Mouse (Mus musculus): ENCODE results near the gene Khnyn. TPM values are rescaled to one million over a fixed set of nuclear protein-coding genes. Genes with fewer than 3 reads are reported as not detected.

Gene Khnyn
- total and polyA plus RNA-seq, 2 experiments from 2014 or later: 5.3 to 20.0 TPM

GRCm38 (mm10) chr14:55852646-55853551, 31.8 kb upstream of the Khnyn start:
- WGBS: 7% methylated on average over 11 of the region's 11 CpGs
- no peaks in the 10 kb centered on the region for H3K36me3 ChIP-seq (ENCODE audit: insufficient read depth)
- H3K4me3 ChIP-seq (ENCODE audit: low read depth, low read length): no peak overlapping the region
- DNase-seq (peak; percentile 67), ATAC-seq (peak; percentile 72)
- no peaks in the 10 kb centered on the region for H3K27me3 ChIP-seq (ENCODE audit: insufficient read depth, low read length)
- H3K4me1 ChIP-seq (ENCODE audit: insufficient read depth): peaks cover 15% of the 10 kb centered on the region
- no peaks in the 10 kb centered on the region for H3K9me3 ChIP-seq (ENCODE audit: low read length)
- 0 out of 2 replicates have a peak overlapping the region, but pooled peaks have one; percentile 83 for H3K9ac ChIP-seq
- H3K27ac ChIP-seq (ENCODE audit: low read depth, low read length): peak overlapping the region; percentile 84
- no peak for TF ChIP-seq CTCF (IDR thresholded peaks at IDR 0.05; ENCODE audit: low read depth)
- peak overlapping the region; percentile 82 for H3K4me2 ChIP-seq (ENCODE audit: low read depth)

GRCm38 (mm10) chr14:55853621-55854285, 31.0 kb upstream of the Khnyn start, which contains the start of gene Nynrin:
TSS of gene Nynrin (plus strand) at chr14:55854010.
- no peak for TF ChIP-seq CTCF (IDR thresholded peaks at IDR 0.05; ENCODE audit: low read depth)

GRCm38 (mm10) chr14:55854406-55855100, 30.2 kb upstream of the Khnyn start:
- DNase-seq: peak; percentile 60
- WGBS: 0% methylated on average over 9 of the region's 9 CpGs
- peak overlapping the region; percentile 83 for H3K9ac ChIP-seq
- no peak for TF ChIP-seq CTCF (IDR thresholded peaks at IDR 0.05; ENCODE audit: low read depth)
- no peaks in the 10 kb centered on the region for H3K27me3 ChIP-seq (ENCODE audit: insufficient read depth, low read length)
- peak overlapping the region; percentile 82 for H3K4me2 ChIP-seq (ENCODE audit: low read depth)
- H3K27ac ChIP-seq (ENCODE audit: low read depth, low read length): peak overlapping the region; percentile 84
- H3K9me3 ChIP-seq (ENCODE audit: low read length): no peaks in the 10 kb centered on the region
- peak; percentile 25 for ATAC-seq
- no peaks in the 10 kb centered on the region for H3K36me3 ChIP-seq (ENCODE audit: insufficient read depth)
- H3K4me1 ChIP-seq (ENCODE audit: insufficient read depth): peaks cover 15% of the 10 kb centered on the region
- H3K4me3 ChIP-seq (ENCODE audit: low read depth, low read length): peak overlapping the region; percentile 67

More at GRCm38 (mm10) chr14:55853621-55854285, 31.0 kb upstream of the Khnyn start, which contains the start of gene Nynrin:
- ATAC-seq (peak; percentile 79), DNase-seq (peak; percentile 77)
- no peaks in the 10 kb centered on the region for H3K9me3 ChIP-seq (ENCODE audit: low read length)
- H3K9ac ChIP-seq: peak within 1 kb of the TSS; percentile 83
- H3K4me2 ChIP-seq (ENCODE audit: low read depth): peak within 1 kb of the TSS; percentile 82
- WGBS: 2% methylated on average over 31 of the region's 33 CpGs
- no peaks in the 10 kb centered on the region for H3K36me3 ChIP-seq (ENCODE audit: insufficient read depth)
- peaks cover 15% of the 10 kb centered on the region for H3K4me1 ChIP-seq (ENCODE audit: insufficient read depth)
- H3K27ac ChIP-seq (ENCODE audit: low read depth, low read length): peak within 1 kb of the TSS; percentile 84
- H3K27me3 ChIP-seq (ENCODE audit: insufficient read depth, low read length): no peaks in the 10 kb centered on the region
- peak within 1 kb of the TSS; percentile 67 for H3K4me3 ChIP-seq (ENCODE audit: low read depth, low read length)

- H3K27me3 ChIP-seq (ENCODE audit: insufficient read depth, low read length): no peaks in the 10 kb centered on the region
- no peaks in the 10 kb centered on the region for H3K9me3 ChIP-seq (ENCODE audit: low read length)
- DNase-seq: peak; percentile 55
- peak overlapping the region; percentile 67 for H3K4me3 ChIP-seq (ENCODE audit: low read depth, low read length)
- peak overlapping the region; percentile 84 for H3K27ac ChIP-seq (ENCODE audit: low read depth, low read length)
- peak overlapping the region; percentile 82 for H3K4me2 ChIP-seq (ENCODE audit: low read depth)
- H3K4me1 ChIP-seq (ENCODE audit: insufficient read depth): peaks cover 15% of the 10 kb centered on the region
- no peaks in the 10 kb centered on the region for H3K36me3 ChIP-seq (ENCODE audit: insufficient read depth)
- no peak for TF ChIP-seq CTCF (IDR thresholded peaks at IDR 0.05; ENCODE audit: low read depth)
- H3K9ac ChIP-seq: peak overlapping the region; percentile 83
- WGBS: 1% methylated on average over 4 of the region's 4 CpGs
- ATAC-seq: peak; percentile 11; the same call in 1 of the 2 replicates
These were observed 29.6 kb upstream of the Khnyn start for GRCm38 (mm10) chr14:55855101-55855561.

- no peaks in the 10 kb centered on the region for H3K27me3 ChIP-seq (ENCODE audit: insufficient read depth, low read length)
- H3K27ac ChIP-seq (ENCODE audit: low read depth, low read length): no peak overlapping the region
- no peaks in the 10 kb centered on the region for H3K36me3 ChIP-seq (ENCODE audit: insufficient read depth)
- no peak for TF ChIP-seq CTCF (IDR thresholded peaks at IDR 0.05; ENCODE audit: low read depth)
- no peak overlapping the region for H3K4me2 ChIP-seq (ENCODE audit: low read depth)
- no peak for DNase-seq
- ATAC-seq: no peak
- 0 out of 2 replicates have a peak overlapping the region, but pooled peaks have one; percentile 14 for H3K9ac ChIP-seq
- WGBS: 72% methylated on average over 4 of the region's 4 CpGs
- H3K4me1 ChIP-seq (ENCODE audit: insufficient read depth): peaks cover 15% of the 10 kb centered on the region
- H3K4me3 ChIP-seq (ENCODE audit: low read depth, low read length): no peak overlapping the region
- H3K9me3 ChIP-seq (ENCODE audit: low read length): no peaks in the 10 kb centered on the region
These were observed 27.2 kb upstream of the Khnyn start for GRCm38 (mm10) chr14:55857588-55857987.

- H3K27me3 ChIP-seq (ENCODE audit: insufficient read depth, low read length): no peaks in the 10 kb centered on the region
- H3K9ac ChIP-seq: no peak overlapping the region
- H3K9me3 ChIP-seq (ENCODE audit: low read length): no peaks in the 10 kb centered on the region
- H3K4me3 ChIP-seq (ENCODE audit: low read depth, low read length): no peak overlapping the region
- H3K4me1 ChIP-seq (ENCODE audit: insufficient read depth): no peaks in the 10 kb centered on the region; the same call in 1 of the 2 replicates
- no peak overlapping the region for H3K27ac ChIP-seq (ENCODE audit: low read depth, low read length)
- ATAC-seq (no peak), DNase-seq (no peak)
- no peak for TF ChIP-seq CTCF (IDR thresholded peaks at IDR 0.05; ENCODE audit: low read depth)
- H3K4me2 ChIP-seq (ENCODE audit: low read depth): no peak overlapping the region
- WGBS: 76% methylated on average over 6 of the region's 6 CpGs
- H3K36me3 ChIP-seq (ENCODE audit: insufficient read depth): peaks cover 33% of the 10 kb centered on the region
These were observed 22.6 kb upstream of the Khnyn start for GRCm38 (mm10) chr14:55862186-55862585.
